Mouse (Mus musculus) spleen, adult 10 weeks (tissue): ENCODE measurements around the gene Ppp2r5b. TPM values are rescaled to one million over a fixed set of nuclear protein-coding genes. Genes with fewer than 3 reads are reported as not detected.

Source experiments
- polyA plus RNA-seq: library from polyadenylated mRNA; stranded (reverse); fragments of 350-450 nt; fragmentation: Illumina TruSeq; extraction: RNeasy Lipid Tissue Mini Kit (QIAGEN cat#74804); gene quantifications from one replicate; pipeline ENCODE4 v1.2.3, GENCODE M21; 2015; ENCODE audit warnings: low replicate concordance; ENCODE audit not compliant: insufficient read depth

Gene Ppp2r5b
- 11.9 TPM for polyA plus RNA-seq

DNA sequence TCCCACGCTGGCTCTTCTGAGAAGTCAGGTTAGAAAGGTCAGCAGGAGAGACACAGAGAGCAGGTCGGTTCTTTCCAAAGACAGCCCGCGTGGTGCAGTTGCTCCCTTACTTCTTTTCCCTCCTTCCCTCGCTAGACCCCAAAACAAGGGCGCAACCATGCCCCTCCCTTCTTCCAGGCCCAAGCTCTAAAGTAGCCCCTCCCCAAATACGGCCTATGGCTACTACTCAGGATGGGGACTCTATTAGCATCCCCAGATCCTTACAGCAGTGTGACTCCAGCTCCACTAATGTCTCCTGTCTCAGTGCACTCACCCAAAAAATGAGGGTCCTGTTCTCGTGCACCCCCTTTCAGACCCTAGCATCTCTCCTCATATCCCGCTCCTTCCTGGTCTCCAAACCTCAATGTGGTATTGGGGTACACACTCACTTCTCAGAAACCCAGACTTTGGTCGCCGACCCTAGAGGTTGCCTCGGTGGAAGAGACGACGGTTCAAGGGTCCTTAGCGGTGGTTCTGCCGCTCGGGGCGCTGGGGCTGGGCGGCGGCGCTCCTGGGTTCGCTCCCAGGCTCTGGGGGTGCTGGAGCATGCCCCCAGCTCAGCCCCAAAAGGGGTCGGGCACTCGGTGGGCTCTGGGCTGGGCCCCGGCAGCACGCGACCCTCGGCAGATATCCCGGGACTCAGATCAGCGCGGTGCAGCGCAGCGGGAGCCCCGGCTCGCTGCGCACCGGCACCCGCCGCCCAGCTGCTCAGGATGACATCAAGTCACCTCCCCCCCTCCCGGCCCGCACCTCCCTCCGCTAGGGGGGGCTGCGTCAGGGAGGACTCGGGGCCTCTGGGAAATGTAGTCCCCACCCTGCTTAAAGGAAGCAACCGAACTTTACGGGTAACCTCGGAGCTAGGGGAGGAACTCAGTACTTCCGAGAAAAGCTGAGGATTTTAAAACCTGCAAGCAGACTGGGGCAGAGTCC is at the start of gene Ppp2r5b:
Gene Ppp2r5b, minus strand, starts transcription at position 789 of the 969 bp plus-strand sequence.

DNA sequence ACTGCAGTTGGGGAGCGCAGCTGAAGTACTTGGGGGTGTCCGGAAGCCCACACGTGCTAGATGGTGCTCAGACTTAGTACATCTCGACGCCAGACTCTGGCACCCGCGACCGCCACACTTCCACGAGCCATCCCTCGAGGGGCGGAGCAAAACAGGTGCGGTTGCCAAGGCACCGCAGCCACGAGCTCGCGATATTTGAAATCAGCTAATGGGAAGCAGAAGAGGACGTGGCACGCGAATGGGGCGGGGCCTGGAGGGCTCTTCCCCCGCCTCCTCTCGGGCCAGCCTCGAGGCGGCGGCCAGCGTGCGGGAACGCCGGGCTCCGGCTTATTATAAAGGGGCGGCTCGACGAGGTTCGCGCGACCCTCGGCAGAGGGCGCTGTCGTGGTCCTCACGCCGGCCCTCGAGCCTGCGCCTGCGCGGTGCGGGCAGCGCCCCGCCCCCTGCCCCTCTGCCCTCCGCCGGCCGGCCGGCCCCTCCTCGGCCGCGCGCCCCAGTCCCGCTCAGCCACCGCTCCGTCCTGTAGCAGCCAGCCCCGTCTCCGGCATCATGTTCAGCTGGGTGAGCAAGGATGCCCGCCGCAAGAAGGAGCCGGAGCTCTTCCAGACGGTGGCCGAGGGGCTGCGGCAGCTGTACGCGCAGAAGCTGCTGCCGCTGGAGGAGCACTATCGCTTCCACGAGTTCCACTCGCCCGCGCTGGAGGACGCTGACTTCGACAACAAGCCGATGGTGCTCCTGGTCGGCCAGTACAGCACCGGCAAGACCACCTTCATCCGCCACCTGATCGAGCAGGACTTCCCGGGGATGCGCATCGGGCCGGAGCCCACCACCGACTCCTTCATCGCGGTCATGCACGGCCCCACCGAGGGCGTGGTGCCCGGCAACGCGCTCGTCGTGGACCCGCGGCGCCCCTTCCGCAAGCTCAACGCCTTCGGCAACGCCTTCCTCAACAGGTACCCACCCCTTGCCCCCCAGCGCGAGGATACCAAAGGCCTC is 41.1 kb upstream of the Ppp2r5b start, which contains the start of gene Ehd1:
Gene Ehd1, plus strand, starts transcription at position 300 of the 996 bp plus-strand sequence.

DNA sequence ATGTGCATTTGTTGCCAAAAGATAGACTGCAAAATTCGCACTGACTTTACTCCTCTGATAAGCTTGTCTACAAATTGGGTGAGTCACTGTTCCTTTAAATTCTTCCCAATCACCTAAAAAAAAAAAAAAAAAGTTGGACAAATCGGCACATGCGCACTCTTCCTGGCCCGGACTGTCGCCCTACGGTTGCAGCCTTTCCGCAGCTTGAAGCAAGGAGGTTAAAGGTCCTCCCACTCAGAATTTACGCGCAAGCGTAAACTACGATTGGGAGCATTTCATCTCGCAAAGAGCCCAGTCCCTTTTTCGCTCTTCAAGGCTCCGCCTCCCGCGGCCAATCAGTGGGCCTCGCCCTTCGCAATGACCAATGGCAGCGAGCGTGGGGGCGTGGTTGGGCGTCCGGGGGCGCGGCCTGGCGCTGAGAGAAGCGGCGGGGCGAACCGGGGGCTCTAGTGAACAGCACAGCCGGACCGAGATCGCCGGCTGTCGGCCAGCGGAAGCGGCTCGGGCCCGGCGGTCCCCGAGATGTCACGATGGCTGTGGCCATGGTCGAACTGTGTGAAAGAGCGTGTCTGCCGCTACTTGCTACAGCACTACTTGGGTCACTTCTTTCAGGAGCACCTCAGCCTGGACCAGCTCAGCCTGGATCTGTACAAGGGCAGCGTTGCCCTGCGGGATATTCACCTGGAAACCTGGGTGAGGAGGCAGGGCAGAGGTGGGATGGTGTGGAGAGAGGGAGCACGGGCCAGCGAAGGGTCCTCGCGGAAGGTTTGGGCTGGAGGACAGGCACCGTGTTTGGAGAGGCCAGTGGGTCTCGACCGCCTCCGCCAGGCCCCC is 5.8 kb upstream of the Ppp2r5b start, which contains the start of gene Atg2a:
Gene Atg2a, plus strand, starts transcription at position 395 of the 834 bp plus-strand sequence.

DNA sequence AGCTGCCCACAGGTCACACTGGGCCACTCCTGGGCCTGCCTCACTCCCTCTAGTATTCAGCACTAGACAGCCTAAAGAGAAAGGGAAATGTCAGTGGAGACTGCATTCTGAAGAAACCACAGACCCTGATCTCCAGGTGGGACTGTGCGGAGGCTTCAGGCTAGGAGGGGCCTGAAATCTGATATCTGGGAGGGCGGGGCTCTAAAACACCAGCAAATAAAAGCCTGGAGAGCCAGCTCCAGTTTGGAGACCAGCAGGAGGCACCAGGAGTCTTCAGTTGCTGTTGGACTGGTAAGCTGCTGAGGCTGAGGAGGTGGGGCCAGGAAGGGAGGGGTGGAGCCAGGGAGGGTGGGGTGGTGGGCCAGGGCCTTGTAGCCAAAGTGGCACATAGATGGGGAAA is 9.5 kb downstream of the Ppp2r5b start, which contains the start of gene Gpha2:
Gene Gpha2, plus strand, starts transcription at position 246 of the 400 bp plus-strand sequence.

DNA sequence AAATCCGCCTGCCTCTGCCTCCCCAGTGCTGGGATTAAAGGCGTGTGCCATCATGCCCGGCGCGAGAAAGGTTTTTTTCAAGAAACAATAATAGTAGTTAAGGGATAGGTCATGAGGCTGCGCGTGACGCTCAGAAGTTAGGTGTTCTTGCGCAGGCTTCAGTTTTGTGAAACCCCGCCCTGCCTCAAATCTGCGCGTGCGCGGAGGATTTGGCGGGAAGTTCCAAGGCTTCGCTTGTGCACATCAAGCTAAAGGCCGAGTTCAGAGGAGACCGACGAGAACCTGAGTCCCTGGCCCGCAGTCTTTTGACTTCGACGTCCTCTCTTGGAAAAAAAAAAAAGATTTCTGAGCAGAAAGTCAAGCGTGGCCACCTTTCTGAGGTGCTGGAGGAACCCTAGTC is 51.5 kb downstream of the Ppp2r5b start, which contains the start of gene Majin:
Gene Majin, plus strand, starts transcription at position 258 of the 400 bp plus-strand sequence.

Other genes with a start within 250 kb of the Ppp2r5b start
- gene Slc22a20, start 249.7 kb downstream of the Ppp2r5b start, polyA plus RNA-seq, result not detected
- gene Capn1, start 220.0 kb downstream of the Ppp2r5b start, polyA plus RNA-seq, result 28.9 TPM
- 42.1 TPM for gene Syvn1, start 189.3 kb downstream of the Ppp2r5b start, polyA plus RNA-seq
- gene Mrpl49, start 178.1 kb downstream of the Ppp2r5b start, polyA plus RNA-seq, result 48.0 TPM
- gene Fau, start 178.0 kb downstream of the Ppp2r5b start, polyA plus RNA-seq, result 1,233 TPM
- gene Znhit2, start 174.7 kb downstream of the Ppp2r5b start, polyA plus RNA-seq, result 0.99 TPM
- gene Tm7sf2, start 167.5 kb downstream of the Ppp2r5b start, polyA plus RNA-seq, result 8.7 TPM
- gene Vps51, start 158.6 kb downstream of the Ppp2r5b start, polyA plus RNA-seq, result 47.4 TPM
- gene Tmem262, start 155.8 kb downstream of the Ppp2r5b start, polyA plus RNA-seq, result not detected
- not detected for gene Gm28374, start 153.6 kb downstream of the Ppp2r5b start, polyA plus RNA-seq
- gene Zfpl1, start 150.9 kb downstream of the Ppp2r5b start, polyA plus RNA-seq, result 12.9 TPM
- gene Cdca5, start 150.9 kb downstream of the Ppp2r5b start, polyA plus RNA-seq, result 8.2 TPM
- 0.47 TPM for gene AC131692.1, start 141.5 kb downstream of the Ppp2r5b start, polyA plus RNA-seq
- gene Naaladl1, start 130.1 kb downstream of the Ppp2r5b start, polyA plus RNA-seq, result not detected
- gene Sac3d1, start 117.2 kb downstream of the Ppp2r5b start, polyA plus RNA-seq, result 4.3 TPM
- 16.4 TPM for gene Snx15, start 107.6 kb downstream of the Ppp2r5b start, polyA plus RNA-seq
- gene Batf2, start 94.9 kb downstream of the Ppp2r5b start, polyA plus RNA-seq, result 1.8 TPM
- gene Arl2, start 94.3 kb downstream of the Ppp2r5b start, polyA plus RNA-seq, result 11.0 TPM
- not detected for gene Majin, start 51.5 kb downstream of the Ppp2r5b start, polyA plus RNA-seq
- gene Gpha2, start 9.5 kb downstream of the Ppp2r5b start, polyA plus RNA-seq, result not detected
- 6.0 TPM for gene Atg2a, start 5.8 kb upstream of the Ppp2r5b start, polyA plus RNA-seq
- gene Ehd1, start 40.9 kb upstream of the Ppp2r5b start, polyA plus RNA-seq, result 36.3 TPM
- 2.1 TPM for gene Cdc42bpg, start 70.6 kb upstream of the Ppp2r5b start, polyA plus RNA-seq
- 15.5 TPM for gene Men1, start 99.1 kb upstream of the Ppp2r5b start, polyA plus RNA-seq
- 230 TPM for gene Map4k2, start 105.3 kb upstream of the Ppp2r5b start, polyA plus RNA-seq
- gene Sf1, start 127.8 kb upstream of the Ppp2r5b start, polyA plus RNA-seq, result 447 TPM
- gene Pygm, start 148.5 kb upstream of the Ppp2r5b start, polyA plus RNA-seq, result 7.7 TPM
- 258 TPM for gene Rasgrp2, start 163.5 kb upstream of the Ppp2r5b start, polyA plus RNA-seq
- 0.57 TPM for gene Nrxn2, start 182.9 kb upstream of the Ppp2r5b start, polyA plus RNA-seq